Mouse (Mus musculus): ENCODE results near the gene Coq10b. TPM values are rescaled to one million over a fixed set of nuclear protein-coding genes. Genes with fewer than 3 reads are reported as not detected.
"Not testable (repeated sequence)": the region's sequence is repeated elsewhere in the genome, so short reads cannot be mapped to it uniquely, and the experiment has no call there.

Gene Coq10b
- polyA plus RNA-seq (2016; fragmentation: Nextera tagmentation; extraction: Ambion mirVana), result 23.1 and 25.3 TPM in 2 replicates

- H3K27me3 ChIP-seq (replicated peaks), result no peaks in the 10 kb centered on the region
- H3K36me3 ChIP-seq, result peaks cover 16% of the 10 kb centered on the region
- peak within 1 kb of the TSS; percentile 97 for H3K27ac ChIP-seq (ENCODE audit: poor library complexity, severe bottlenecking)
- peaks cover 13% of the 10 kb centered on the region for H3K4me1 ChIP-seq (replicated peaks)
- H3K9ac ChIP-seq, result peak within 1 kb of the TSS; percentile 85
- H3K9me3 ChIP-seq (replicated peaks), result no peaks in the 10 kb centered on the region
- peak within 1 kb of the TSS; percentile 87 for H3K4me2 ChIP-seq
- under 1% methylated on average over 46 of the region's 46 CpGs for WGBS
- H3K4me3 ChIP-seq, result peak within 1 kb of the TSS; percentile 98
- peak; percentile 100 for ATAC-seq (ENCODE audit: insufficient number of reproducible peaks, low FRiP score)
Observed at GRCm38 (mm10) chr1:55052355-55052953, at the start of gene Coq10b. Coq10b (plus strand) TSS chr1:55052770.

DNA sequence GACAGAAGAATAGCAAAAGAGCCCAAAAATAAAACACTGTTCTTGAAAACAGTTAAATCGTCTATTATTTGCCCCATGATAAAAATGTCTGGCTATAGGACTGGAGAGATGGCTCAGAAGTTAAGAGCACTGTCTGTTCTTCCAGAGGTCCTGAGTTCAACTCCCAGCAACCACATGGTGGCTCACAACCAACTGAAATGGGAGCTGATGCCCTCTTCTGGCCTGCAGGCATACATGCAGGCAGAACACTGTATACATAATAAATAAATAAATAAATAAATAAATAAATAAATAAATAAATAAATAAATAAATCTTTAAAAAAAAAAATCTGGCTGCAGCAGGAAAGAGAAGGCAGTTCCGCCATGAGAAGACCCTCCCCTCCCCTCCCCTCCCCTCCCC lies 44.3 kb upstream of the Coq10b start:
- peaks cover 70% of the 10 kb centered on the region for H3K36me3 ChIP-seq
- WGBS, result 87% methylated on average over 2 of the region's 2 CpGs
- not testable (repeated sequence) for ATAC-seq (ENCODE audit: insufficient number of reproducible peaks, low FRiP score); H3K9me3 ChIP-seq (replicated peaks); H3K27me3 ChIP-seq (replicated peaks); H3K9ac ChIP-seq; H3K4me2 ChIP-seq; H3K4me1 ChIP-seq (replicated peaks); H3K4me3 ChIP-seq; H3K27ac ChIP-seq (ENCODE audit: poor library complexity, severe bottlenecking)

GRCm38 (mm10) chr1:55012513-55012912 lies 40.1 kb upstream of the Coq10b start:
- Histone ChIP-seq H3K9me3 (replicated peaks) (no peaks in the 10 kb centered on the region), H3K36me3 (peaks cover 70% of the 10 kb centered on the region), H3K9ac (no peak overlapping the region), H3K4me1 (replicated peaks) (no peaks in the 10 kb centered on the region), H3K27me3 (replicated peaks) (no peaks in the 10 kb centered on the region), H3K4me2 (no peak overlapping the region), H3K4me3 (no peak overlapping the region), H3K27ac (ENCODE audit: poor library complexity, severe bottlenecking) (no peak overlapping the region)
- ATAC-seq (ENCODE audit: insufficient number of reproducible peaks, low FRiP score), result no peak
- WGBS, result 64% methylated on average over 3 of the region's 3 CpGs

DNA sequence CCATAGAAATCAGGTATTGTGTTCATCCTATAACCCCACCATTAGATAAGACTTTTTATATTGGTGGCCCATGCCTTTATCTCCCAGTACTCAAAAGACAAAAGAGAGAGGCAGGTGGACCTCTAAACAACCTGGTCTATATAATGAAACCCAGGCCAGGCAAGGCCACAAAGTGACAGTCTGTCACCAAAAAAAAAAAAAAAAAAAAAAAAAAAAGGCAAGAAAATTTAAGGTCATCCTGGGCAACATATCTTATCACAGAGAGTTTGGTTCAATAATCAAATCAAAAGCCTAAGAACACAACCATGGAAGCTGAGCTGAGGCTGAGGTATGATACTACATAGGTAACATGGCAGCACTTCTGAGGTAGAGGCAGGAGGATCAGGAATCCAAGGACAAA lies 30.7 kb upstream of the Coq10b start:
- Histone ChIP-seq H3K4me1 (replicated peaks) (peaks cover 11% of the 10 kb centered on the region), H3K27me3 (replicated peaks) (no peaks in the 10 kb centered on the region), H3K27ac (ENCODE audit: poor library complexity, severe bottlenecking) (no peak overlapping the region), H3K9me3 (replicated peaks) (no peaks in the 10 kb centered on the region), H3K4me3 (no peak overlapping the region), H3K4me2 (no peak overlapping the region), H3K36me3 (peaks cover 16% of the 10 kb centered on the region), H3K9ac (no peak overlapping the region)
- ATAC-seq (ENCODE audit: insufficient number of reproducible peaks, low FRiP score), result no peak

GRCm38 (mm10) chr1:55025656-55026430 lies 26.7 kb upstream of the Coq10b start:
- H3K27me3 ChIP-seq (replicated peaks), result no peaks in the 10 kb centered on the region
- peak overlapping the region; percentile 96 for H3K4me3 ChIP-seq
- ATAC-seq (ENCODE audit: insufficient number of reproducible peaks, low FRiP score), result no peak
- 0 out of 2 replicates have a peak, but pooled peaks cover 4% of the 10 kb centered on the region for H3K36me3 ChIP-seq
- WGBS, result 8% methylated on average over 10 of the region's 10 CpGs
- H3K9ac ChIP-seq, result peak overlapping the region; percentile 99
- H3K4me1 ChIP-seq (replicated peaks), result peaks cover 11% of the 10 kb centered on the region
- H3K27ac ChIP-seq (ENCODE audit: poor library complexity, severe bottlenecking), result peak overlapping the region; percentile 94; the same call in 1 of the 2 replicates
- H3K4me2 ChIP-seq, result peak overlapping the region; percentile 86
- H3K9me3 ChIP-seq (replicated peaks), result no peaks in the 10 kb centered on the region

DNA sequence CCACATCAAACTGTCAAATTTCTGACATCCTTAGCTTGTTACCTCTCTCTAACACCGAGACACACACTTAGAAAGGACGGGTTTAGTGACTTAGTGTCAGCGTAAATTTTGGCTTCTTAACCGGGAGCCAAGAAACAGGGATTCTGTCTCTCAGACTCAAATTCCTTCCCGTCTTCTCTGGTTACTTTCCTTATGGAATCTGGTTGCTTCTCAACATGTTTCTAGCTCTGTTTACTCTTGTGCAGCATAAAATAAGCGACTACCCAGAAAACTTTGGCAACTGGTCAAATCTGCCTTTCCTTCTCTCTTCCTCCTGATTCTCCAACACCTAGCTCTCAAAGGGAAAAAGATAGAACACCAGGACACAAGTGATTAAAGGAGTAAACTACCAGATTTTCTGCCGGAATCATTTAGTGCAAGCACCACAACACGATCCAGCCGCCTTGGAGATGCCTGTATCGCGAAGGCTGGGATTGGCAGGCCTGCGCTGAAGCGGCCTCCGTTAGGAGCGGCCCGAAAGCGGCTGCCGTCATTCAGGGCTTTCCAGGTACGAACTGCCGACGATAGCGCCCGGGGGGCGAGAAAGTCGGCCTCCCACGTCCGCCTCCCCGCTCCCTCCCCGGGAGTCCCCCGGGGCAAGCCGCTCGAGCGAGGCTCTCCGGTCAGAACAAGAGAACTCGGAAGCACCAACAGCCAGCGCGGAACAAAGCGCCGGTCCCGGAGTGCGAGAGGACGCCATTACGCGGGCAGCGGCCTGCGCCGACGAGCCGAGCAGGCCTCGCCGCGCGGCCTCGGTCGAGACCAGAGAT lies 25.9 kb upstream of the Coq10b start:
- Histone ChIP-seq H3K9me3 (replicated peaks) (no peaks in the 10 kb centered on the region), H3K4me3 (peak overlapping the region; percentile 96), H3K27ac (ENCODE audit: poor library complexity, severe bottlenecking) (peak overlapping the region; percentile 94), H3K4me2 (peak overlapping the region; percentile 86), H3K9ac (peak overlapping the region; percentile 99), H3K27me3 (replicated peaks) (no peaks in the 10 kb centered on the region), H3K4me1 (replicated peaks) (peaks cover 11% of the 10 kb centered on the region), H3K36me3 (0 out of 2 replicates have a peak, but pooled peaks cover 4% of the 10 kb centered on the region)
- peak; percentile 43 for ATAC-seq (ENCODE audit: insufficient number of reproducible peaks, low FRiP score)
- under 1% methylated on average over 55 of the region's 55 CpGs for WGBS

GRCm38 (mm10) chr1:55027253-55027801 lies 25.2 kb upstream of the Coq10b start, which contains the start of gene Sf3b1:
Sf3b1 (minus strand) TSS chr1:55027481.
- peak within 1 kb of the TSS; percentile 99 for H3K9ac ChIP-seq
- 0 out of 2 replicates have a peak, but pooled peaks cover 4% of the 10 kb centered on the region for H3K36me3 ChIP-seq
- WGBS, result 2% methylated on average over 46 of the region's 46 CpGs
- H3K9me3 ChIP-seq (replicated peaks), result no peaks in the 10 kb centered on the region
- H3K4me3 ChIP-seq, result peak within 1 kb of the TSS; percentile 96
- H3K27ac ChIP-seq (ENCODE audit: poor library complexity, severe bottlenecking), result peak within 1 kb of the TSS; percentile 94
- peak; percentile 98 for ATAC-seq (ENCODE audit: insufficient number of reproducible peaks, low FRiP score)
- H3K27me3 ChIP-seq (replicated peaks), result no peaks in the 10 kb centered on the region
- H3K4me1 ChIP-seq (replicated peaks), result peaks cover 11% of the 10 kb centered on the region
- H3K4me2 ChIP-seq, result peak within 1 kb of the TSS; percentile 86

- H3K9me3 ChIP-seq (replicated peaks), result no peaks in the 10 kb centered on the region
- H3K27me3 ChIP-seq (replicated peaks), result no peaks in the 10 kb centered on the region
- 98% methylated on average over 1 of the region's 1 CpGs for WGBS
- ATAC-seq (ENCODE audit: insufficient number of reproducible peaks, low FRiP score), result no peak
- H3K4me1 ChIP-seq (replicated peaks), result peaks cover 11% of the 10 kb centered on the region
- peak overlapping the region; percentile 70 for H3K4me2 ChIP-seq
- H3K4me3 ChIP-seq, result peak overlapping the region; percentile 96
- H3K27ac ChIP-seq (ENCODE audit: poor library complexity, severe bottlenecking), result no peak overlapping the region
- peak overlapping the region; percentile 99; the same call in 1 of the 2 replicates for H3K9ac ChIP-seq
- H3K36me3 ChIP-seq, result 0 out of 2 replicates have a peak, but pooled peaks cover 1% of the 10 kb centered on the region
Observed at GRCm38 (mm10) chr1:55027966-55028365, 24.6 kb upstream of the Coq10b start.

DNA sequence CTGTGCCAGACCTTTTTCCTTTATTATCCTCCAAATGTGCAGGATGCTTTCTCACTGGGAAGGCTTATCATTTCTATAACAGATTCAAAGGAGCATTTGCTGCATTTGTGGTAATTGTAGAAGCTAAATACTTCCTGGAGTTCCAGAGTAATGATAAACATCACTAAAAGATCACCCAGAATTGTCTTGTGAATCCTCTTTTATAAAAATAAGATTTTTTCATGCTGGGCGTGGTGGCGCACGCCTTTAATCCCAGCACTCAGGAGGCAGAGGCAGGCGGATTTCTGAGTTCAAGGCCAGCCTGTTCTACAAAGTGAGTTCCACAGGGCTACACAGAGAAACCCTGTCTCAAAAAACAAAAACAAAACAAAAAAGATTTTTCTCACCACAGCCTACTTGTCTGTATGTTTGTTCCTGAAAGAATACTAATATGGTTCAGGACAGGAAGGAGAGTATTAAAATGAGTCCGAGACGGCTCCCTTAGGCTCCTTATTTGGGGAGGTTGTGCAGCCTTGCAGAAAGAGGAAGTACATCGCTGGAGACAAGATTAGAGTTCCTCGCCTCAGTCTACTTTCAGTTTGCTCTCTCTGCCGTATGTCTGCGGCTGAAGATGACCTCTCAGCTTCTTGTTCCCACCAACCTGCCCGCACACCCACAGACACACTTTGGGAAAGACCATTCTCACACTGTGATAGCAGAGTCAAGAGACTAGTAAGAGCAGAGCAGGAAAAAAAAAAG lies 23.9 kb upstream of the Coq10b start:
- H3K4me2 ChIP-seq, result peak overlapping the region; percentile 34
- H3K27ac ChIP-seq (ENCODE audit: poor library complexity, severe bottlenecking), result peak overlapping the region; percentile 66
- no peaks in the 10 kb centered on the region for H3K36me3 ChIP-seq
- H3K4me3 ChIP-seq, result no peak overlapping the region
- peaks cover 11% of the 10 kb centered on the region for H3K4me1 ChIP-seq (replicated peaks)
- no peaks in the 10 kb centered on the region for H3K9me3 ChIP-seq (replicated peaks)
- 64% methylated on average over 11 of the region's 11 CpGs for WGBS
- no peak for ATAC-seq (ENCODE audit: insufficient number of reproducible peaks, low FRiP score)
- no peak overlapping the region for H3K9ac ChIP-seq
- no peaks in the 10 kb centered on the region for H3K27me3 ChIP-seq (replicated peaks)

DNA sequence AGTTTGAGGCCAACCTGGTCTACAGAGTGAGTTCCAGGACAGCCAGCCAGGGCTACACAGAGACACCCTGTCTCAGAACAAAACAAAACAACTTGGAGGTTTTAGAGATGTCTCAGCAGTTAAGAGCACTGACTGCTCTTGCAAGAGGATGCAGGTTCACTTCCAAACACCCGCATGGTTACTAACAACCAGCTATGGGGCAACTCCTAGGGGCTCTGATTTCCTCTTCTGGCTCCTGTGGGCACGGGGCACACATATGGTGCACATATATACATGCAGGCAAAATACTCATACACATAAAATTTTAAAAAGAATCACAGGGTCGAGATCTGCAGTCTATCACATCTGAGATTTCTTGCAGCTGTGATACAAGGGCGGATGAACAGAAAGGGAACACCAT lies 23.1 kb upstream of the Coq10b start:
- H3K36me3 ChIP-seq, result no peaks in the 10 kb centered on the region
- H3K4me1 ChIP-seq (replicated peaks), result peaks cover 8% of the 10 kb centered on the region
- H3K27ac ChIP-seq (ENCODE audit: poor library complexity, severe bottlenecking), result no peak overlapping the region
- H3K4me3 ChIP-seq, result no peak overlapping the region
- H3K9me3 ChIP-seq (replicated peaks), result no peaks in the 10 kb centered on the region
- no peak overlapping the region for H3K9ac ChIP-seq
- ATAC-seq (ENCODE audit: insufficient number of reproducible peaks, low FRiP score), result no peak
- no peaks in the 10 kb centered on the region for H3K27me3 ChIP-seq (replicated peaks)
- H3K4me2 ChIP-seq, result no peak overlapping the region
- WGBS, result 68% methylated on average over 4 of the region's 4 CpGs

Measured in heart, embryonic 12.5 days (tissue).